Mouse (Mus musculus) brain, embryonic 14.5 days (tissue): ENCODE results near the gene Sapcd1. TPM values are rescaled to one million over a fixed set of nuclear protein-coding genes. Genes with fewer than 3 reads are reported as not detected.

ENCODE experiments used
- DNase-seq: peaks from one replicate; pipeline ENCODE4 v3.0.0-alpha.2; 2011; ENCODE audit warnings: low read depth
- CTCF ChIP-seq: fragments of 200-500 bp; IDR thresholded peaks from 2 replicates; pipeline ENCODE4 v1.5.1; 2012; ENCODE audit warnings: inconsistent platforms, mild to moderate bottlenecking, moderate library complexity, borderline replicate concordance; ENCODE audit not compliant: insufficient read depth, insufficient read length; ENCODE audit errors: extremely low read depth
- POLR2A ChIP-seq: fragments of 200-500 bp; IDR thresholded peaks from 2 replicates; pipeline ENCODE4 v1.6.1; 2012; ENCODE audit warnings: mild to moderate bottlenecking, inconsistent platforms, borderline replicate concordance; ENCODE audit not compliant: poor library complexity, insufficient read depth, insufficient read length, severe bottlenecking; ENCODE audit errors: extremely low read depth
- polyA plus RNA-seq: library from polyadenylated mRNA; depleted of rRNA; stranded (reverse); fragments of >200 nt; gene quantifications from 2 replicates; pipeline ENCODE4 v1.2.3, GENCODE M21; 2012; rRNA removed

Sapcd1 gene
- 4.0 and 6.5 TPM in 2 replicates for polyA plus RNA-seq

DNA sequence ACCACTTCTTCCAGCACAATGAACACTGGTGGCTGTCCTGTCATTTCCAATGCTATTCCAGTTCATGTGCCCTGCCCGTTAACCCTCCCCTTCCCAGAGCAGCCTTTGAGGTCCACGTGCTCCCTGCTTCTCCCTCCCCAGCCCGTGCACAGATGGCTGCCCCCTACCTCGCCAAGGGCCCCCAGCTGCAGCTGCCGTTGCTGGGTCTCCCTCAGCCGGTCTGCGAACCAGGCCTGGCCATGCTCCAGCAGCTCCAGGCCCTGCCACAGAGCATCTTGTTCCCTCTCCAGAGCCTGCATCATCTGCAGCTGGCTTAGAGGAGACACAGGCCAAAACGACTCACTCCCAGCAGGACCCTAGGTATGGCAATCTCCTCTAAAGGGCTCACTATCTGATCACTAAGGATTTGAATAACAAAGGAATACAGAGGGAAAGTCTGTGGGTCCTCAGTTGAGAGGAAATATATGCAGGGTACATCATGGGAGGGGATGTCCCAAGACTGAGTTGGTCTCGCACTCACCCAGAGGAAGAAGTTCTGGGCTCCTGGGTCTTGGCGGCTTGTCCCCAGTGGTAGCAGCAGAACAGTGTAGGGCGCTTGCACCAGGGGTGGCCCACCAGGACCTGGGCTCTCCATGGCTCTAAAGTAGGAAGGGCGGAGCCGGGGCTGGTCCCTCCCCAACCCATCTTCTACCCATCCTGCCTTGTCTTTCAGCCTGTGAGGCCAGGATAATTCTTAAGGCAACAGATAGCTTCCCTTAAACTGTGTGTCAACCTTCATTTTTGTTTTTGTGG is at the start of gene Sapcd1:
TSS of gene Sapcd1 (minus strand) at position 740 of the 792 bp plus-strand sequence.
- no peak for TF ChIP-seq CTCF
- no peak for TF ChIP-seq POLR2A
- DNase-seq: peak; percentile 93

DNA sequence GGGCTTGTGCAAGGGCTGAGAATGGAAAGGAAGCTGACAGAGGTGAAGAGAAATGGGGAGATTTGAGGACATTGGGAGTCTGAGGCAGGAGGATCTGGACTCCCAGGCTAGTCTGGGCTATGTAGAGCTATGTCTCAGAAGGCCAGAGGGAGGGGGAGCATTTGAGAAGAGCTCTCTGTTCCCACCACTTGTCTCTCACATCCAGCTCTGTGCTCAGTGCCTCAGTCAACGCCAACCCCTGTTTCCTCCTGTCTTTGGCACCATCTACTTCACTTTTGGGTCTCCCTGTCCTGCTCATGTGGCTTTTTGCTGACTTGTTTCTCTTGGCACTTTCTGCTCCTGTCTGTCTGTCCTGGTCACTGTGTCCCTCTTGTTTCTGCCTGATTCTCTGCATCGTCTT is 49.5 kb upstream of the Sapcd1 start:
- DNase-seq: peak; percentile 24

GRCm38 (mm10) chr17:35076507-35077176 is 48.8 kb upstream of the Sapcd1 start, which contains the start of gene Ly6g6e:
Gene Ly6g6e, plus strand, starts transcription at chr17:35076902.
- TF ChIP-seq POLR2A: no peak
- no peak for TF ChIP-seq CTCF
- DNase-seq: peak; percentile 76

More for the DNA sequence above, 49.5 kb upstream of the Sapcd1 start:
- TF ChIP-seq CTCF (no peak), POLR2A (no peak)

DNA sequence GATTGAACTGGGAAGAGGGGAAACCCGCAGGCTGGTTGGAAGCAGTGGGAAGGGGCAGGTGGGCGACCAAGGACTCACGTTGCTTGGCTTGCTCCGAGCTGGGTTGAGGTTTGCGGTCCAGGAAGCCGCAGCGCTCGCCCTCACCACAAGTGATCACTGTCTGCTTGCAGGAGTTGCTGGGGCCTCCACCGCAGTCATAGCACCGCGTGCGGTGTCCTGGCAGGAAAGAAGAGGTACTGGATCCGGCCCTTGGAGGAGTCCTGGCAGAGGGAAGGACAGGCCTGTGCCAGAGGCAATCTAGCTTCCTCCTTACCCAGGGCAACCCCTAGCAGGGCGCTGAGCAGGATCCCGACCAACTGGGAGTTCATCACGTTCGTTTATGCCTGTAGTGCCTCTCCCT is 46.3 kb upstream of the Sapcd1 start:
- TF ChIP-seq POLR2A (no peak), CTCF (no peak)
- DNase-seq: peak; percentile 23

DNA sequence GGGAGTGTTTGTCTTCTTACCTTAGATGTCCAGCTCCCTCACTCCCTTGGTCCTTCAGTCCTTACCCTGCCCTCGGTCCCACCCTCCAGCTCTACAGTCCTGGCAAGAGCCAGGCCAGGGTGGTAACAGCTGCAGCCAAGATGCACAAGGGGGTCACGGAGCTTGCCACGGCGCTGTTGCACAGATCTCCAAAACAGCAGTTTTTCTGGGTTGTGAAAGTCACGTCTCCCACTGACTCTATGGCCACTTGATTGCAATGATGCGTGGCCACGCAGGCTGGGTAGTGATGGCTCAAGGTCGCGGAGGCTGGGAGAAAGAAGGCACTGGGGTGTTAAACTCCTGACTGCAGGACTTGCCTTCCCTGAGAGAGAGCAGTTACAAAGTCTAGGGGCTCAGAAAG is 43.6 kb upstream of the Sapcd1 start:
- TF ChIP-seq CTCF: no peak
- TF ChIP-seq POLR2A: no peak
- no peak for DNase-seq

GRCm38 (mm10) chr17:35070556-35071229 is 42.9 kb upstream of the Sapcd1 start:
- no peak for TF ChIP-seq CTCF
- no peak for TF ChIP-seq POLR2A
- no peak for DNase-seq

DNA sequence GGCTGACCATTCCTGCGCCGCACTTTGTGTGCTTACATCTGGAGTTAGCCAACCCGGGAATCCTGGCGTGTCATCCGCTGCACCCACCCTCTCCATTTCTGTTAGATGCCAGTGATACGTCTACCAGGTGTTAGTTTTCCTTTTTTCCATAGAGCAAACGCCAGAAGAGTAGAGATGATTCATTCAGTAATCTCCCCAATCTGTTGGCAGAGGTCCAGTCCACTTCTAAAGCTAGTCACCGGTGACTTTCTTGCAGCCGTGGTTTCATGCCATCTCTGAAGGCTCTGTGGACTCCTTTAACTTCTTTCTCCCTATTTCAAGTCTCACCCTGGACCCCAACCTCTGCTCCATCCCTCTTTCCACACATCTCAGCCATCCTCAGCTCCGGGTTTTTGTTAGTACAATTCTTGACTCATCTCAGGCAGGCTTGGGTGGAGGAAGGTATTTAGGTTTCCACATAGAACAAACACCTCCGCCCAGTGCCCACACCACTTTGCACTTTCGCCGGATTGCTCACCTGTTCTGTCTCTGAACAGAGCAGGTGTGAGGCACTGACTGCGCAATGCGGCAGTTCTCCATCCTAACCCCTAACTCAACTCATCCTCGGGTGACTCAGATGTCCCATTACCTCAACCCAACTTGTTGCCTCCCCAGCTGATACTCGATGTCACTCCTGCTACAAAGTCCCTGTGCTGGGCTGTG is 40.5 kb upstream of the Sapcd1 start:
- TF ChIP-seq POLR2A: no peak
- TF ChIP-seq CTCF: no peak
- no peak for DNase-seq

- TF ChIP-seq CTCF: no peak
- TF ChIP-seq POLR2A: no peak
- no peak for DNase-seq
Measured at GRCm38 (mm10) chr17:35066084-35066483, 38.3 kb upstream of the Sapcd1 start, which contains the start of gene Mpig6b. Gene Mpig6b, minus strand, starts transcription at chr17:35066184.

DNA sequence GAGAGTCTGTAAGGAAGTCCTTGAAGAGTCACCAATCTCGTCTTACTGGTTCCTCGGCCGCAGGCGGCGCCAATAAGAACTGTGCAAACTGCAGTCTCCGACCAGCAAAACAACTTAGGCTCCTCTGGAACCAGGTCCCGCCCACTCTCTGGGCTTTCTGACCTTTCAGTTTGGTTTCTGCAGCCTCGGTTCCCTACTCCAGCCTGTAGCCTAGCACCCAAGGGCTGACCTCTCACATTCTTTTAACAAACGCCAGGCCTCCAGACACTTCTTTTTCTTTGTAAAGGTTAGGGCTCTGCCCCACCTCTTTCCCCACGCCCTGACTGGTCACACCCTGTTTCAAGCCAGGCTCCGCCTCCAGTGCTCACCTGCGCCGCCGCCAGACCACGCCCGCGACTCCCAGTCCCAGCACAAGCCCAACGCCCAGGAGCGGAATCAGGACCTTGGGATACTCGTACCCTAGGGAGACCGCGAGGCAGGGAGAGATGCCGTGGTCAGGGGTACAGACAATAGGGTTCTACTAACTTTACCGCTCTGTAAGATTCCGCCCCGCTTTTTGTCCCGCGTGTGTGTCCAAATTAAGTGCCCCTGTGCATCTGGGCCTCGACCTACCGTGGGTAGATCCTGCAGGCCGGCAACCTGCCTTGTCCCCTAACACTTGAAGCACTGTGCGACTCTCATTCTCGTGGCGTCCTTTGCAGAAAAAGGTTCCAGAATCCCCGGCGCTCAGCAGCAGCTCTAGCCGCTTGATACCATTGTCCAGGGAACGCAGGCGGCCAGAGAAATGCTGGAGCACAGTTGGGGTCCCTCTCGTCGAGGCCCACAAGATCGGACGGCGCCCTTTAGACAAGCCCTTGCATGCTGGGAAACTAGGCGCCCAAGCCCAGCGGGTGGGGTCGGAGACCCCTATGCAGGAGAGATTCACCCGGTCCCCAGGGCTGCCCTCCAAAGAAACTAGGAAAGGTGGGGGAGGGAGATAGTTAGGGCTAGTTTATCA is 37.4 kb upstream of the Sapcd1 start, which contains the start of gene Ly6g6c:
TSS of gene Ly6g6c (plus strand) at position 438 of the 997 bp plus-strand sequence.
- no peak for DNase-seq
- TF ChIP-seq CTCF (no peak), POLR2A (no peak)

DNA sequence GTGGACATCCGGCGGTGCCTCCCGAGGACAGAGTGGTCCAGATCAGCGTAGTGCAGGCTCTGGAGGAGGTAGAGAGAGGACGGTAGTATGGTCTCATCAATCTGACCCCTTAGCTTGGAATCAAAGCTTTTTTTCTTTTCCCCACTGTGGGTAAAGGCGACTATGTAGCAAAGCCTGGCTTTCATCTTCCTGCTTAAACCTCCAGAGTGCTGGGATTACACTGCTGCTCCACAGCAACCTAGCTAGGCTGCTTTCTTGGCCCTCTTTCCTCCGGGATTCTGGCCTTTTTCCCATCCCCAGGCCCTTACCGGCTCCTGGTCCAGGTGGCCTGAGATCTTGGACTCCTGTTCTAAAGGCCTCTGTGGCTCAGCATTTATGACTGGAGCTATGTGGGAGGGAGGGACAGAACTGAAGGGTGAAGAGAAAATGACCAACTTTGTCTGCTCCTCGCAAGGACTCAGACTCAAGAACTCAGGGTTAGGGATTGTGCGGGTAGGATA is 36.6 kb upstream of the Sapcd1 start:
- DNase-seq: no peak
- no peak for TF ChIP-seq CTCF
- no peak for TF ChIP-seq POLR2A

DNA sequence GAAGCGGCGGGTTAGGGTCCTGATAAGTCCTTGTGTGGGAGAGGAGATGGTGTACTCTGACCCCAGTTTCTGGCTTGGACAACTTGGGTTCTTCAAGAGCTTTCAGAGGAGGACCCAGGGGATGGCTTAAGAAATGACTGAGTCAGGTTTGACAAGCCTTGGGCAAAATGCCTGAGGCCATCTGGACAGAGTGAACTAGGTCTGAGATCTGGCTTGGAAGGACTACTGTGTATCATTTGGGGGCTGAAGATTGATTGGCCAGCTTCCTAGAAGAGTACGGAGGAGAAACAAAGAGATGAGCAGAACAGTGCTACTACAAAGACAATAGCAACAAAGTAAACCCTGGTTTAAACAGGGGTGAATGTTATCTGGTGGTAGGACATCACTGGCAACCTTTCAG is 35.6 kb upstream of the Sapcd1 start:
- no peak for TF ChIP-seq CTCF
- TF ChIP-seq POLR2A: no peak
- DNase-seq: no peak
